Mouse (Mus musculus) heart, adult 2 months (tissue): ENCODE results near the gene Tango6. TPM values are rescaled to one million over a fixed set of nuclear protein-coding genes. Genes with fewer than 3 reads are reported as not detected.
A peak's percentile ranks its signal among the peaks of the same experiment; 100 is the strongest.
"Not testable (repeated sequence)": the region's sequence is repeated elsewhere in the genome, so short reads cannot be mapped to it uniquely, and the experiment has no call there.

Experiments
- DNase-seq, 2 experiments: peaks; one replicate each; pipeline ENCODE4 v3.0.0; 2021
- H3K27ac ChIP-seq: fragments of 200-600 bp; 2 replicates; pipeline ENCODE4 v1.8.1; 2022
- H3K27me3 ChIP-seq: fragments of 200-500 bp; 2 replicates; pipeline ENCODE4 v1.6.1; 2012; ENCODE audit warnings: mild to moderate bottlenecking, low read length, inconsistent platforms, mixed read lengths; ENCODE audit not compliant: control insufficient read depth, insufficient read depth
- H3K36me3 ChIP-seq: fragments of 200-500 bp; 2 replicates; pipeline ENCODE4 v1.6.1; 2012; ENCODE audit warnings: low read length, inconsistent platforms; ENCODE audit not compliant: control insufficient read depth, insufficient read depth
- H3K4me1 ChIP-seq: fragments of 200-500 bp; 2 replicates; pipeline ENCODE4 v1.6.1; 2011; ENCODE audit warnings: low read length; ENCODE audit not compliant: control insufficient read depth, insufficient read depth
- H3K4me3 ChIP-seq: fragments of 200-600 bp; 2 replicates; pipeline ENCODE4 v1.8.1; 2022
- H3K79me2 ChIP-seq: fragments of 200-500 bp; replicated peaks from 2 replicates; pipeline ENCODE4 v1.6.1; 2012; ENCODE audit warnings: mild to moderate bottlenecking, inconsistent platforms, low read length, moderate library complexity, mixed read lengths; ENCODE audit not compliant: control insufficient read depth, insufficient read depth
- H3K9ac ChIP-seq: fragments of 200-500 bp; 2 replicates; pipeline ENCODE4 v1.6.1; 2012; ENCODE audit warnings: low read depth, mild to moderate bottlenecking, control low read depth, inconsistent platforms, low read length, mixed read lengths
- CTCF ChIP-seq: fragments of 200-600 bp; IDR thresholded peaks from 2 replicates; pipeline ENCODE4 v1.8.1; 2022; ENCODE audit warnings: antibody characterized with exemption, mild to moderate bottlenecking, moderate library complexity
- EP300 ChIP-seq: fragments of 200-500 bp; IDR thresholded peaks from 2 replicates; pipeline ENCODE4 v1.6.1; 2011; ENCODE audit warnings: low read depth, low read length, control low read depth; ENCODE audit not compliant: insufficient read depth
- POLR2A ChIP-seq: fragments of 200-500 bp; IDR thresholded peaks from 2 replicates; pipeline ENCODE4 v1.6.1; 2011; ENCODE audit warnings: mild to moderate bottlenecking, low read depth, low read length, control low read depth; ENCODE audit not compliant: insufficient read depth
- WGBS: fragments of 180-500 bp; shearing (Covaris S2); methylation state at CpG from one replicate; pipeline ENCODE4 v1.1.7; 2018; 5-methylcytosine and 5-hydroxymethylcytosine counted together
- intact Hi-C: fragments of 180-260 bp; cut with DNase I; formaldehyde crosslinking; loops from one replicate; pipeline ENCODE4 v1.15.1; 2025
- polyA plus RNA-seq: library from polyadenylated mRNA; depleted of rRNA; stranded (reverse); fragments of >200 nt; gene quantifications from 2 replicates; pipeline ENCODE4 v1.2.3, GENCODE M21; 2012
- total RNA-seq, 2 experiments: library from RNA; stranded (reverse); gene quantifications; 2 replicates each; pipeline ENCODE4 v1.2.3; 2021

Tango6 gene
- total and polyA plus RNA-seq, 3 experiments = 5.2 to 10.5 (median 10.2) TPM

DNA sequence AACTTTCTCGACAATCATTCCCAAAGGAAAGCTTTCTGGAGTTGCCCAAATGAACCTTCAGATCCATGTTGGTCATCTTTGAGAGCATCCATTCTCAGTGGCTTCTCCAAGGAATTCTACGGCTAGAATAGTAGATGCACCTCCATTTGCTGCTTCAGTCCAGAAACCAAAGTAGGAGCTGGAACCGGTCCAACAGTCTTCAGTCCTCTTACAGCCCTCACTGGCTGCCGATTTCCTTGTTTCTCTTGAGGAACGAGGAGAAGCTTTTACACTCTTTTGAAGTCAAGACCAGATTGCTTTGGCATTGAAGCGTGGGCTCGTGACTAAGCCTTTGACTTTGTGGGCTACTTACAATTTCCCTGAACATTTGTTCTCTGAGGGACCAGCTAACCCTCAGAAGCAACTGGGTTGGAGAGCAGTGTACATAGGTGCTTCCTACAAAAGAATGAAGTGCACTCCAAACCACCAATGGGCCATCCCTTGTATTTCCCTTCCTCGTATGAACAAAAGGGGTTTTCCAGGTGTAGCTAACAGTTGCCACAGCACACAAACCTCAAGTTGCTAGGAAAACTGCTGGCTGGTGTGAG is 197.3 kb downstream of the Tango6 start:
- Histone ChIP-seq H3K79me2 (no peaks in the 10 kb centered on the region), H3K9ac (no peak overlapping the region), H3K27ac (no peak overlapping the region), H3K4me3 (no peak overlapping the region), H3K4me1 (peaks cover 4% of the 10 kb centered on the region; the same call in 1 of the 2 replicates), H3K27me3 (no peaks in the 10 kb centered on the region), H3K36me3 (peaks cover 5% of the 10 kb centered on the region)
- no peak for DNase-seq
- TF ChIP-seq POLR2A (no peak), EP300 (no peak), CTCF (no peak)
- WGBS = 69% methylated on average over 8 of the region's 8 CpGs
- intact Hi-C loops = no loop called here

GRCm38 (mm10) chr8:106884094-106884493 is 201.2 kb downstream of the Tango6 start:
- H3K27me3 ChIP-seq, intact Hi-C loops, H3K27ac ChIP-seq, H3K4me3 ChIP-seq, H3K4me1 ChIP-seq, H3K79me2 ChIP-seq, H3K9ac ChIP-seq, DNase-seq: not testable (repeated sequence)
- 88% methylated on average over 11 of the region's 11 CpGs for WGBS
- peaks cover 13% of the 10 kb centered on the region for H3K36me3 ChIP-seq

DNA sequence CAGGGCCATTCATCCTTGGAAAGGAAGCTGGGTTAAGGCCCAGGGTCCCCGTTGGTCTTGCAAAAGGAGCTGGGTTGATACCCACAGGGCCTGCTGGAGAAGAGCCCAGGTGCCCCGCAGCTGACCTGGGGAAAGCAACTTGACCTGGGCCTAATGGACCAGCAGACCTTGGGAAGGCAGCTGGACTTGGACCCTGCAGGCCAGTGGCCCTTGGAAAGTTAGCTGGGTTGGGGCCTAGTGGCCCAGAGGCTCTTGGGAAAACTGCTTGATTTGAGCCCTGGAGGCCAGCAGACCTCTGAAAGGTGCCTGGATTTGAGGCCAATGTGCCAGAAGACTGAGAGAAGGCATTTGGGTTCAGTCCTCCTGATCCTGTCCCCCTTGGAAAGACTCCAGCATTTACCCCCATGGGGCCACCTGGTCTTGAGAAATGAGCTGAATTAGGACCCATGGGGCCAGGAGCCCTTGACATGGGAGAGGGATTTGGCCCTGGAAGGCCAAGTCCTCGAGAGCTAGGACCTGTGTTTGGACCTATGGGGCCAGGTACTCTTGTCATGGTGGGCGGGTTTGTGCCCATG is 202.0 kb downstream of the Tango6 start:
- DNase-seq = not testable (repeated sequence)
- peaks cover 13% of the 10 kb centered on the region for H3K36me3 ChIP-seq

GRCm38 (mm10) chr8:106887336-106888189 is 204.7 kb downstream of the Tango6 start:
- H3K4me1 ChIP-seq = peaks cover 11% of the 10 kb centered on the region
- intact Hi-C loops = loop anchor here (1.0 to 2.0 kb wide), 3 partner anchors 15 to 188 kb away; no protein-coding TSS in a partner anchor
- H3K27ac ChIP-seq = no peak overlapping the region
- H3K36me3 ChIP-seq = peaks cover 17% of the 10 kb centered on the region
- H3K79me2 ChIP-seq = peaks cover 4% of the 10 kb centered on the region
- H3K9ac ChIP-seq = no peak overlapping the region
- H3K27me3 ChIP-seq = no peaks in the 10 kb centered on the region
- TF ChIP-seq EP300 = peak; percentile 78
- no peak for TF ChIP-seq POLR2A
- peak; percentile 98 for TF ChIP-seq CTCF
- peak; percentile 69 to 73 for DNase-seq
- WGBS = 38% methylated on average over 5 of the region's 5 CpGs
- H3K4me3 ChIP-seq = no peak overlapping the region

More for the DNA sequence above, 202.0 kb downstream of the Tango6 start:
- H3K27me3 ChIP-seq, intact Hi-C loops, H3K4me3 ChIP-seq, H3K4me1 ChIP-seq, H3K79me2 ChIP-seq, H3K27ac ChIP-seq, H3K9ac ChIP-seq: not testable (repeated sequence)
- WGBS = 89% methylated on average over 4 of the region's 4 CpGs

- H3K79me2 ChIP-seq = peaks cover 7% of the 10 kb centered on the region
- peaks cover 12% of the 10 kb centered on the region for H3K36me3 ChIP-seq
- DNase-seq = no peak
- H3K4me1 ChIP-seq = peaks cover 7% of the 10 kb centered on the region
- TF ChIP-seq CTCF (no peak), POLR2A (no peak), EP300 (no peak)
- 27% methylated on average over 3 of the region's 3 CpGs for WGBS
- H3K4me3 ChIP-seq = no peak overlapping the region
- no peak overlapping the region; the same call in 1 of the 2 replicates for H3K27ac ChIP-seq
- no peaks in the 10 kb centered on the region for H3K27me3 ChIP-seq
- no peak overlapping the region for H3K9ac ChIP-seq
- intact Hi-C loops = no loop called here
Observed at GRCm38 (mm10) chr8:106888803-106889202, 205.9 kb downstream of the Tango6 start.
